Mouse (Mus musculus) MEL (cell line): ENCODE results near the gene Fcgr3. TPM values are rescaled to one million over a fixed set of nuclear protein-coding genes. Genes with fewer than 3 reads are reported as not detected.
"Not testable (repeated sequence)": the region's sequence is repeated elsewhere in the genome, so short reads cannot be mapped to it uniquely, and the experiment has no call there.

ENCODE experiments used
- DNase-seq: peaks from one replicate; pipeline ENCODE4 v3.0.0; 2011; ENCODE audit warnings: low read depth, low spot score
- H3K27ac ChIP-seq: 2 replicates; pipeline ENCODE4 v1.5.1; 2012; ENCODE audit warnings: low read depth, mild to moderate bottlenecking, control low read depth, low read length, moderate library complexity; ENCODE audit not compliant: control insufficient read depth
- H3K27me3 ChIP-seq, 2 experiments: fragments of 150-350 bp in 1 of 2; sonication (generic) in 1 of 2; 2 replicates each; pipeline ENCODE4 v1.6.1; 2012; ENCODE audit warnings: low read length in 2 of 2, mild to moderate bottlenecking in 2 of 2, improper control_type of control experiment in 1 of 2, moderate library complexity in 1 of 2; ENCODE audit not compliant: insufficient read depth in 2 of 2, control insufficient read depth in 1 of 2
- H3K36me3 ChIP-seq, 2 experiments: 2 replicates each; pipeline ENCODE4 v1.6.1; 2012 to 2014; ENCODE audit warnings: low read length in 2 of 2, improper control_type of control experiment in 1 of 2, inconsistent platforms in 1 of 2, mild to moderate bottlenecking in 1 of 2; ENCODE audit not compliant: insufficient read depth in 2 of 2, control insufficient read depth in 1 of 2
- H3K4me1 ChIP-seq, 2 experiments: fragments of 150-350 bp in 1 of 2; sonication (generic) in 1 of 2; 2 replicates each; pipeline ENCODE4 v1.6.1; 2012; ENCODE audit warnings: low read length in 2 of 2, improper control_type of control experiment in 1 of 2, mild to moderate bottlenecking in 1 of 2; ENCODE audit not compliant: insufficient read depth in 2 of 2, control insufficient read depth in 1 of 2
- H3K4me3 ChIP-seq, 2 experiments: fragments of 150-350 bp in 1 of 2; sonication (generic) in 1 of 2; 2 replicates each; pipeline ENCODE4 v1.5.1; 2012; ENCODE audit warnings: low read depth in 2 of 2, low read length in 2 of 2, mild to moderate bottlenecking in 2 of 2, moderate library complexity in 2 of 2, control low read depth in 1 of 2, improper control_type of control experiment in 1 of 2; ENCODE audit not compliant: control insufficient read depth in 1 of 2, insufficient read depth in 1 of 2
- H3K79me2 ChIP-seq: 2 replicates; pipeline ENCODE4 v1.6.1; 2012; ENCODE audit warnings: mild to moderate bottlenecking, low read length, moderate library complexity; ENCODE audit not compliant: control insufficient read depth, poor library complexity, insufficient read depth
- H3K9ac ChIP-seq: 2 replicates; pipeline ENCODE4 v1.6.1; 2012; ENCODE audit warnings: low read depth, mild to moderate bottlenecking, control low read depth, low read length, moderate library complexity; ENCODE audit not compliant: control insufficient read depth, poor library complexity, severe bottlenecking
- H3K9me3 ChIP-seq: fragments of 150-350 bp; sonication (generic); replicated peaks from 2 replicates; pipeline ENCODE4 v1.6.1; 2012; ENCODE audit warnings: mild to moderate bottlenecking, low read length, improper control_type of control experiment, moderate library complexity; ENCODE audit not compliant: insufficient read depth
- ETS1 ChIP-seq: IDR thresholded peaks from 2 replicates; pipeline ENCODE4 v1.6.1; 2012; ENCODE audit warnings: low read depth, mild to moderate bottlenecking, inconsistent platforms, low read length, improper control_type of control experiment, moderate library complexity
- MYB ChIP-seq: IDR thresholded peaks from 2 replicates; pipeline ENCODE4 v1.6.1; 2011; ENCODE audit warnings: mild to moderate bottlenecking, low read depth, low read length, improper control_type of control experiment
- polyA plus RNA-seq, 2 experiments: library from polyadenylated mRNA; stranded (reverse) in 1 of 2; unstranded in 1 of 2; fragments of >175 nt in 1 of 2; fragments of >200 nt in 1 of 2; gene quantifications; 2 replicates each; pipeline versions ENCODE4 v1.2.1 to v1.2.4; 2012; ENCODE audit warnings: low replicate concordance in 2 of 2, low read depth in 1 of 2; ENCODE audit not compliant: insufficient read length in 2 of 2, insufficient read depth in 1 of 2, missing spikeins in 1 of 2
- total RNA-seq: library from RNA; depleted of rRNA; stranded (reverse); fragments of 300-350 nt; gene quantifications from 2 replicates; pipeline ENCODE4 v1.2.3, GENCODE M21; 2012

Fcgr3 gene
- total and polyA plus RNA-seq, 3 experiments, result 0.39 to 6.1 TPM; not detected in 1

- H3K79me2 ChIP-seq, H3K4me3 ChIP-seq, DNase-seq, H3K4me1 ChIP-seq, H3K9me3 ChIP-seq, H3K36me3 ChIP-seq, H3K27ac ChIP-seq, H3K27me3 ChIP-seq: not testable (repeated sequence)
- H3K9ac ChIP-seq, result 0 out of 2 replicates have a peak overlapping the region, but pooled peaks have one; percentile 14
These were observed 1.0 kb upstream of the Fcgr3 start for GRCm38 (mm10) chr1:171065768-171066167.

DNA sequence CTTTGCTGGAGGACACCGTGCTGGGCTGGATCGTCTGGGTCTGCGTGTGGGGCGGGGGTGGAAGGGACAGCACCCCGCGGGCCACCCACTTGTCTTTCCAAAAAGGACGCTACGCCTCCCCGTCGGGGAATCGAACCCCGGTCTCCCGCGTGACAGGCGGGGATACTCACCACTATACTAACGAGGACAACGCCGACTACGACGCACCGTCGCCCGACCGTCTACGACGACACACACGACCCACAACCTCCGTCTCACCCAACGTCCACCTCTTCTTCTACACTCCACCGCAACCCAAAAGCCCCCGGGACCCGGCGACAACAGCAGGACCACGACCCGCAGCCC lies 480 bp upstream of the Fcgr3 start:
- not testable (repeated sequence) for H3K9me3 ChIP-seq, H3K79me2 ChIP-seq, DNase-seq, H3K9ac ChIP-seq, H3K36me3 ChIP-seq, H3K27me3 ChIP-seq, H3K4me1 ChIP-seq, H3K4me3 ChIP-seq, H3K27ac ChIP-seq

- H3K36me3 ChIP-seq, H3K27me3 ChIP-seq, H3K4me1 ChIP-seq, H3K79me2 ChIP-seq, H3K9me3 ChIP-seq, DNase-seq: not testable (repeated sequence)
- H3K4me3 ChIP-seq, result peak overlapping the region; percentile 13 to 45
- peak overlapping the region; percentile 25; the same call in 1 of the 2 replicates for H3K27ac ChIP-seq
- H3K9ac ChIP-seq, result peak overlapping the region; percentile 47
These were observed 905 bp downstream of the Fcgr3 start for GRCm38 (mm10) chr1:171063569-171064490.

DNA sequence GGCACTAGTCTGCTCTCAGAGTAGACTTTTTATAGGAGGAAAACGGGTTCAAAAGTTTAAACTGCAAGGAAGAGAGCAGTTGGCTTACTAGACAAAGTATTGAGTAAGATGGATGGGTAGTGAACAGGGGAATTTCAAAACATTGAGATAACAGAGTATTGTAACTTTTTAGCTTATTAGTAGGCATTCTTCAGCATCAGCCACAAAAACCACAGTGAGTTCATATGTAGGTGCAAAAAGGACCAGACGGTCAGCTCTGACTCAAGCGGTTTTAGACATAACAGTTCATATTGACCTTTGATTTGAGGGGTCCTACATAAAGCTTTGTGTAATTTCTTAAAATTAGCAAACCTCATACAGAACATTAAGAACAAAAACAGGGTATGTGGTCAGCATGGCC lies 3.2 kb downstream of the Fcgr3 start:
- DNase-seq, result no peak
- TF ChIP-seq ETS1 (no peak), MYB (no peak)
- no peak overlapping the region for H3K4me3 ChIP-seq
- no peaks in the 10 kb centered on the region for H3K4me1 ChIP-seq
- no peaks in the 10 kb centered on the region for H3K9me3 ChIP-seq
- H3K27ac ChIP-seq, result no peak overlapping the region
- no peaks in the 10 kb centered on the region for H3K27me3 ChIP-seq
- no peaks in the 10 kb centered on the region; the same call in 1 of the 2 replicates for H3K79me2 ChIP-seq
- H3K9ac ChIP-seq, result no peak overlapping the region
- H3K36me3 ChIP-seq, result no peaks in the 10 kb centered on the region
